Mouse (Mus musculus): ENCODE measurements around the gene Tgif2. TPM values are rescaled to one million over a fixed set of nuclear protein-coding genes. Genes with fewer than 3 reads are reported as not detected.

Tgif2 gene
- polyA plus RNA-seq, 1 experiment from 2014 or later, result 33.3 TPM

DNA sequence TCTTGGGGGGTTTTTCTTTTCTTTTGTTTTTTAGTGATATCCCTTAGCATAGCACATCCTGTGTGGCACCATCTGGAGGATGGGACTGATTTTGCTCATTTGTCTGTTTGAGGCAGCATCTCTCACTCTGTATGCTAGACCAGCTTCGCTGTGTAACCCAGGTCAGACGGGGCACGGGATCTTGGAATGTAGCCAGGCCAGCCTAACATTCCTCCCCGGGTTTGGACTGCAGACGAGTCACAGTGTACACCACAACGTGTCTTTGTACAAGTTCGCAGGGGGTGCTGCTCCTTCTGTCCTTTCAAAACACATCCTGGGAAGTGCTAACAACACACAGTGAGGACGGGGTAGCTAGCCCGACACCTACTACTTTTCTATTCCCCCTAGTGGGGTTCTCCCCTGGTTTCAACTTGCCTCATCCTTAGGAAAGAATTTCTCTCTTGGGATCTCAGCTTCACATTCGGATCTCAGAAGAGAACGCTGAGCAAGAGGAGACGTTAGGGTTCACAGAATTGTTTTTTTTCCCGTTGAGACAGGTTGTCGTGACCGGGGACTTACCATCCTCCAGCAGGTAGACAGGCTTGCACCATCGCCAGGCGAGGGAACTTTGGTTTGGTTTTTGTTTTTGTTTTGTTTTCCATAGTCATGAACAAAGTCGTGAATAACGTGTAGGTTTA, 22.4 kb downstream of the Tgif2 start:
- Histone ChIP-seq H3K9me3 (ENCODE audit: control insufficient read depth, low read length) (no peaks in the 10 kb centered on the region), H3K9ac (ENCODE audit: low read depth, low read length) (peak overlapping the region; percentile 74), H3K4me3 (ENCODE audit: low read depth, low read length) (peak overlapping the region; percentile 100), H3K27ac (ENCODE audit: low read depth, low read length) (peak overlapping the region; percentile 92), H3K4me1 (replicated peaks; ENCODE audit: control insufficient read depth, insufficient read depth, low read length) (peaks cover 10% of the 10 kb centered on the region; the same call in 1 of the 2 replicates), H3K27me3 (replicated peaks; ENCODE audit: control insufficient read depth, insufficient read depth, low read length) (no peaks in the 10 kb centered on the region), H3K4me2 (peak overlapping the region; percentile 87), H3K36me3 (ENCODE audit: control insufficient read depth, insufficient read depth, low read length) (peaks cover 12% of the 10 kb centered on the region; the same call in 1 of the 2 replicates)
- peak; percentile 22 for ATAC-seq (replicated peaks; ENCODE audit: low FRiP score)
- DNase-seq (ENCODE audit: low spot score), result peak; percentile 55
- under 1% methylated on average over 19 of the region's 19 CpGs for WGBS

DNA sequence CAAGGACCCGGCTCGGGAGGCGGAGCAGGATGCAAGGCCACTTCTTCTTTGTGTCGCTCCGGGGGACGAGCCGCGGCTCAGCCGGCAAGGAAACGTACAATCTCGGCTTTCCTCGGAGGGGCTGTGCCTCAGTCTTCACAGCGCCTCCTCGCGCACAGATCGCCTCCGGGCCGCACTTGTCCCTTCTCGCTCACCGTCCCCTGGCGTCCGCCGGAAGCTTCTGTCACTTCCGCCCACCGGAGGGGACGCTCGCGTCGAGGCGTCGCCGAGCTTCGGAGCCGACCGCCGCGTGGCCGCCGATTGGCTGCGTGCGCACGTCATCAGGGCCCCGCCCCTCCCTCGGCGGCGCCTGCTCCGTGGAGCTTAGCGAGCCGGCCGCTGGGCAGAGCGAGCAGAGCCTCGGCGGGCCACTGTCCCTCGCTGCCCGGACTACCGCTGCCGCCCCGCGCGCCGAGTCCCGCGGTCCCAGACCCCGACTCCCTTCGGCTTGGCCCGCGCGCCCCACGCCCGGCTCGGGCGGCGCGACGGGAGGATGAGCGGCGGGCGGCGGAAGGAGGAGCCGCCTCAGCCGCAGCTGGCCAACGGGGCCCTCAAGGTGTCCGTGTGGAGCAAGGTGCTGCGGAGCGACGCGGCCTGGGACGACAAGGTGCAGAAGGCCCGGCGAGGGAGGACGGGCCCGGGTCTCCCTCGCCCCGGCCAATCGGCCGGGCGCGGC, 23.1 kb downstream of the Tgif2 start, which contains the start of gene Rab5if:
Gene Rab5if, plus strand, starts transcription at position 357 of the 715 bp plus-strand sequence.
- under 1% methylated on average over 97 of the region's 98 CpGs for WGBS
- ATAC-seq (replicated peaks; ENCODE audit: low FRiP score), result peak; percentile 92
- H3K4me3 ChIP-seq (ENCODE audit: low read depth, low read length), result peak within 1 kb of the TSS; percentile 100

DNA sequence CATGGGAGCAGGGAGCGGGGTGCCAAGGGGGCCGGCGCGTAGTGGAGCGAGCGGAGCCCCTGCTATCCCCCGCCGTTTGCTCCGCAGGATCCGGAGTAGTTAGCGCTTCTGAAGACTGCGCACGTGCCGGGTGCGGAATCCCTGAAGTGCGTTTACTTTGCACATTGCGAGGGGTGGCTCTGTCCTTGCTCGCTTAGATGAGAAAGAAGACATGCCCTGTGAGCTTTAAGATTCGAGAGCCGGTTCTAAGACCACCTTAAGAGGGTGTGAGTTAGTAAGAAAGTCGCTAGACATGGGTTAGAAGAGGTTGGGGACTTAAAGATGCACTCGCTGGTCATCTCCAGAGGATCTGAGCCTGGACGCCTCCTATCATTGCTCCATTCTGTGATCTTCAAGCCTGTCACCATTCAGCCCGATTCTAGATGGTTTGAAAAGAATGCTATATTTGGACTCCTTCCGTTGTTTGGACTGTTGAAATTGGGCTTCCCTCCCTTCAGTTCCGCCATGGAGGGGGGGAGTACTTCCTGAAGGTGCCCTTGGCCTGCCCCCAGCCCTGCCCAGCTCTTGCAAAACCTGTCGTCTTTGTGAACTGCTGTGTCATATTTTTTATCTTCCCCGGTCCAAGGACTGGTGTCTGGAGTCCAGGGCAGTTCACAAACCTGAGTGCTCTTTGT, 23.8 kb downstream of the Tgif2 start:
- peak; percentile 53 for ATAC-seq (replicated peaks; ENCODE audit: low FRiP score)
- peaks cover 10% of the 10 kb centered on the region for H3K4me1 ChIP-seq (replicated peaks; ENCODE audit: control insufficient read depth, insufficient read depth, low read length)
- no peaks in the 10 kb centered on the region for H3K9me3 ChIP-seq (ENCODE audit: control insufficient read depth, low read length)
- H3K36me3 ChIP-seq (ENCODE audit: control insufficient read depth, insufficient read depth, low read length), result peaks cover 19% of the 10 kb centered on the region; the same call in 1 of the 2 replicates
- peak overlapping the region; percentile 99 for H3K9ac ChIP-seq (ENCODE audit: low read depth, low read length)
- peak overlapping the region; percentile 92 for H3K27ac ChIP-seq (ENCODE audit: low read depth, low read length)
- H3K4me2 ChIP-seq, result peak overlapping the region; percentile 82
- 2% methylated on average over 28 of the region's 28 CpGs for WGBS
- no peaks in the 10 kb centered on the region for H3K27me3 ChIP-seq (replicated peaks; ENCODE audit: control insufficient read depth, insufficient read depth, low read length)
- peak; percentile 52 for DNase-seq (ENCODE audit: low spot score)
- peak overlapping the region; percentile 100 for H3K4me3 ChIP-seq (ENCODE audit: low read depth, low read length)

More for the DNA sequence above, 23.1 kb downstream of the Tgif2 start, which contains the start of gene Rab5if:
- Histone ChIP-seq H3K9ac (ENCODE audit: low read depth, low read length) (peak within 1 kb of the TSS; percentile 99), H3K27me3 (replicated peaks; ENCODE audit: control insufficient read depth, insufficient read depth, low read length) (no peaks in the 10 kb centered on the region), H3K4me1 (replicated peaks; ENCODE audit: control insufficient read depth, insufficient read depth, low read length) (peaks cover 10% of the 10 kb centered on the region; the same call in 1 of the 2 replicates), H3K4me2 (peak within 1 kb of the TSS; percentile 87), H3K36me3 (ENCODE audit: control insufficient read depth, insufficient read depth, low read length) (peaks cover 15% of the 10 kb centered on the region; the same call in 1 of the 2 replicates), H3K9me3 (ENCODE audit: control insufficient read depth, low read length) (no peaks in the 10 kb centered on the region), H3K27ac (ENCODE audit: low read depth, low read length) (peak within 1 kb of the TSS; percentile 92)
- DNase-seq (ENCODE audit: low spot score), result peak; percentile 98

DNA sequence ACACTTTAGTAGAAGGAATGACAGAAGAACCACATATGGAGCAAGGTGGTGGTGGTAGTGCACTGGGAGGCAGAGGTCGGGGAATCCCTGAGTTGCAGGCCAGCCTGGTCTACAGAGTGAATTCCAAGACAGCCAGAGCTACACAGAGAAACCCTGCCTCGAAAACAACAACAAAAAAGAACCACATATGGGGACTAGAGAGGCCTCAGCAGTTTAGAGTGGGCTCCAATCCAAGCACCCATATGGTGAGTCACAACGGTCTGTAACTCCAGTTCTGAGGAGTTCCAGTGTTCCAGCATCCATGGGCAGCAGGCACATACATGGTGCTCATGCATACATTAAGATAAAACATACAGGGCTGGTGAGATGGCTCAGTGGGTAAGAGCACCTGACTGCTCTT, 24.7 kb downstream of the Tgif2 start:
- DNase-seq (ENCODE audit: low spot score) (no peak), ATAC-seq (replicated peaks; ENCODE audit: low FRiP score) (no peak)
- Histone ChIP-seq H3K4me1 (replicated peaks; ENCODE audit: control insufficient read depth, insufficient read depth, low read length) (peaks cover 17% of the 10 kb centered on the region), H3K36me3 (ENCODE audit: control insufficient read depth, insufficient read depth, low read length) (peaks cover 25% of the 10 kb centered on the region; the same call in 1 of the 2 replicates), H3K9me3 (ENCODE audit: control insufficient read depth, low read length) (no peaks in the 10 kb centered on the region), H3K4me2 (peak overlapping the region; percentile 82), H3K27ac (ENCODE audit: low read depth, low read length) (peak overlapping the region; percentile 92), H3K9ac (ENCODE audit: low read depth, low read length) (peak overlapping the region; percentile 99), H3K27me3 (replicated peaks; ENCODE audit: control insufficient read depth, insufficient read depth, low read length) (no peaks in the 10 kb centered on the region), H3K4me3 (ENCODE audit: low read depth, low read length) (peak overlapping the region; percentile 100)
- 68% methylated on average over 3 of the region's 3 CpGs for whole genome bisulfite sequencing

DNA sequence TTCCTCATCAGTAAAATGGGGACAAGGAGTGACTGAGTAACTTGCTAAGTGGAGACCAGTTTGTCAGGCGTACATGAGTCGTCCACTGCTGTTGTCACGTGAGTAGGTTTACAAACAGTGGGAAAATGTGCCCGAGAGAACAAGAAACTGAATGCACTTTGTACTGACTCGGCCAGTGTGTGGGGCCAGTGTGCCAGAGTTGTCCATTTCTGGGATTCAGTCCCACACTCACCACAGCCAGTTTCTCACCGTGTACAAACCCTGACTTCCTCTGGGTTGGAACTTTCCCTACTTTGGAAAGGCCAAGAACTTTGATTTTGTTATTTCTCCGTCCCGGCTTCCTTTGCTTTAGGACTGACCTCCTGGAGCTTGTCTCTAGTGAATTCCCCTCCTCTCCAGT, 29.2 kb downstream of the Tgif2 start:
- H3K4me3 ChIP-seq (ENCODE audit: low read depth, low read length), result no peak overlapping the region
- H3K27me3 ChIP-seq (replicated peaks; ENCODE audit: control insufficient read depth, insufficient read depth, low read length), result no peaks in the 10 kb centered on the region
- 82% methylated on average over 8 of the region's 8 CpGs for WGBS
- H3K4me1 ChIP-seq (replicated peaks; ENCODE audit: control insufficient read depth, insufficient read depth, low read length), result peaks cover 20% of the 10 kb centered on the region
- H3K9me3 ChIP-seq (ENCODE audit: control insufficient read depth, low read length), result no peaks in the 10 kb centered on the region
- no peak overlapping the region for H3K27ac ChIP-seq (ENCODE audit: low read depth, low read length)
- H3K36me3 ChIP-seq (ENCODE audit: control insufficient read depth, insufficient read depth, low read length), result peaks cover 55% of the 10 kb centered on the region
- H3K4me2 ChIP-seq, result no peak overlapping the region
- DNase-seq (ENCODE audit: low spot score) (no peak), ATAC-seq (replicated peaks; ENCODE audit: low FRiP score) (no peak)
- no peak overlapping the region for H3K9ac ChIP-seq (ENCODE audit: low read depth, low read length)

DNA sequence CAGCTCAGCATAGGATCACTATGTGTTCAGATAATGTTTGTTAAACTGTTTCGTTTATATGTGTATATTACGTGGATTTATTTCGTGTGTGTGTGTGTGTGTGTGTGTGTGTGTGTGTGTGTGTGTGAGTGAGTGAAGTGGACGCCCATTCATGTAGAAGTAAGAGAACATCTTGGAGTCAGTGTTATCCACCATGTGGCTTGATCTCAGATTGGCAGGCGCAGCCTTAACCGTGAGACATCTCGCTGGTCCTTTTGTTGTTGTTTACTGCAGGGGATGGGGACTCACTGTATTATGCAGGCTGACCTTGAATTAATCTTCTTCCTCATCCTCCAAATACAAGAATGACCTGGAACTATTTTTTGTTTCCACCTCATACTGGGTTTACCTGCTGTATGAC, 29.7 kb downstream of the Tgif2 start:
- Histone ChIP-seq H3K4me2 (no peak overlapping the region), H3K9me3 (ENCODE audit: control insufficient read depth, low read length) (no peaks in the 10 kb centered on the region), H3K4me1 (replicated peaks; ENCODE audit: control insufficient read depth, insufficient read depth, low read length) (peaks cover 19% of the 10 kb centered on the region), H3K4me3 (ENCODE audit: low read depth, low read length) (no peak overlapping the region), H3K9ac (ENCODE audit: low read depth, low read length) (no peak overlapping the region), H3K27me3 (replicated peaks; ENCODE audit: control insufficient read depth, insufficient read depth, low read length) (no peaks in the 10 kb centered on the region), H3K27ac (ENCODE audit: low read depth, low read length) (no peak overlapping the region), H3K36me3 (ENCODE audit: control insufficient read depth, insufficient read depth, low read length) (peaks cover 60% of the 10 kb centered on the region)
- DNase-seq (ENCODE audit: low spot score) (no peak), ATAC-seq (replicated peaks; ENCODE audit: low FRiP score) (no peak)
- 86% methylated on average over 7 of the region's 7 CpGs for WGBS

DNA sequence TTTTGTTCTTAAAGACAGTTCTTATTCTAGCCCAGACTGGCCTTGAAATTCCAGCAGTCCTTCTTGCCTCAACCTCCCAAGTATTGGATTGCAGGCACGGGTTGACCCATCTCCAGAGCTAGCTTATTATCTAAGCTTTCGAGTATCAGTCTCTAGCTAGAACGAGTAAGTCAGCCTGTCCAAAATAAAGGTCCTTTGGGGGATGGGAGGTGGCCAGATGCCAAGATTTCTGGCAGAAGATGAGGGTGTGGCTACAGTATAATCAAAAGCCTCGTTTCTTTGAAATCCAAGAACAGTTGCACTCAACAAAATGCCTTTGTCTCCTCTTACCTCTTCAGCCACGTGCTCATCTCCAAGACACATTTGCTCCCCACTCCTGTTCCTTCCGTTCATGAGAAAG, 30.7 kb downstream of the Tgif2 start:
- no peak for DNase-seq (ENCODE audit: low spot score)
- Histone ChIP-seq H3K9me3 (ENCODE audit: control insufficient read depth, low read length) (no peaks in the 10 kb centered on the region), H3K9ac (ENCODE audit: low read depth, low read length) (no peak overlapping the region), H3K4me3 (ENCODE audit: low read depth, low read length) (no peak overlapping the region), H3K27ac (ENCODE audit: low read depth, low read length) (no peak overlapping the region), H3K36me3 (ENCODE audit: control insufficient read depth, insufficient read depth, low read length) (peaks cover 58% of the 10 kb centered on the region), H3K4me2 (no peak overlapping the region), H3K4me1 (replicated peaks; ENCODE audit: control insufficient read depth, insufficient read depth, low read length) (peaks cover 18% of the 10 kb centered on the region), H3K27me3 (replicated peaks; ENCODE audit: control insufficient read depth, insufficient read depth, low read length) (no peaks in the 10 kb centered on the region)
- no peak for ATAC-seq (replicated peaks; ENCODE audit: low FRiP score)
- 70% methylated on average over 6 of the region's 6 CpGs for WGBS

DNA sequence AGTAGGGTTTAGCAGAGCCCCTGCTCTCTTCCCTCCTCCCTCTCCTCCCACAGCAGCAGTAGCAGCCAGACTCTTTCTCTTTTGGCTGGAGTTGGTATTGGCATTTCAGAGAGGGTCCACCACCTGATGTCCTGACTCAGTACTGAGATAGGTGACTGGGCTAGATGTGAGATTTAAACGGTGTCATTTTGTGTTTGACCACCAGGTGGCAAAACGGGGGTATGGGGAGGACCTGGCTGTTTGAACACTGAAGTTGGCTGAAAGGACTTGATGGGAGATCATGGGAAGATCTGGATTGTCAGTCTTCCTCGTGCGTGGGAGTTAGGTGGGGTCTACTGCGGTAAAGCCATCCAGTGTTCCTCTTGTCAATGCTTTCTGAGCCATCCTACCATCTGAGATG, 33.8 kb downstream of the Tgif2 start:
- DNase-seq (ENCODE audit: low spot score), result peak; percentile 58
- Histone ChIP-seq H3K9me3 (ENCODE audit: control insufficient read depth, low read length) (no peaks in the 10 kb centered on the region), H3K4me3 (ENCODE audit: low read depth, low read length) (no peak overlapping the region), H3K27me3 (replicated peaks; ENCODE audit: control insufficient read depth, insufficient read depth, low read length) (no peaks in the 10 kb centered on the region), H3K36me3 (ENCODE audit: control insufficient read depth, insufficient read depth, low read length) (peaks cover 43% of the 10 kb centered on the region), H3K27ac (ENCODE audit: low read depth, low read length) (no peak overlapping the region), H3K9ac (ENCODE audit: low read depth, low read length) (no peak overlapping the region; the same call in 1 of the 2 replicates), H3K4me2 (no peak overlapping the region), H3K4me1 (replicated peaks; ENCODE audit: control insufficient read depth, insufficient read depth, low read length) (peaks cover 23% of the 10 kb centered on the region)
- 37% methylated on average over 5 of the region's 5 CpGs for WGBS
- peak; percentile 65 for ATAC-seq (replicated peaks; ENCODE audit: low FRiP score)

All from liver, embryonic 11.5 days (tissue).